Comparison of ENCODE assay signal across 7 mouse cellular contexts in genomic region chr9:41083386-41084055, GRCm38 (mm10).
DNase-seq lines count a peak whose midpoint lies in the region; ATAC-seq and TF ChIP-seq lines count a peak whose summit lies in the region.

No protein-coding gene starts in this region.

- H3K27ac ChIP-seq in hindbrain, embryonic 12.5 days: peak overlapping the region; percentile 23; the same call in 1 of the 2 replicates
- no peak overlapping the region for H3K27ac ChIP-seq in hindbrain, embryonic 14.5 days
- H3K27ac ChIP-seq in thymus, adult 2 months (ENCODE audit: control insufficient read depth, insufficient read depth, low read length): peak overlapping the region; percentile 42
- peak overlapping the region; percentile 65; the same call in 1 of the 2 replicates for H3K27ac ChIP-seq in intestine, embryonic 15.5 days
- no peak overlapping the region for H3K27ac ChIP-seq in midbrain, embryonic 14.5 days (replicated peaks; ENCODE audit: low read depth, low read length)

- no peaks in the 10 kb centered on the region for H3K9me3 ChIP-seq in hindbrain, embryonic 12.5 days (replicated peaks)
- no peaks in the 10 kb centered on the region for H3K9me3 ChIP-seq in hindbrain, embryonic 14.5 days (ENCODE audit: control insufficient read depth, low read length)
- no peaks in the 10 kb centered on the region for H3K9me3 ChIP-seq in intestine, embryonic 15.5 days
- H3K9me3 ChIP-seq in midbrain, embryonic 14.5 days (ENCODE audit: control insufficient read depth, low read length): no peaks in the 10 kb centered on the region

- H3K36me3 ChIP-seq in hindbrain, embryonic 12.5 days: no peaks in the 10 kb centered on the region
- H3K36me3 ChIP-seq in hindbrain, embryonic 14.5 days (replicated peaks; ENCODE audit: control insufficient read depth, insufficient read depth): no peaks in the 10 kb centered on the region
- no peaks in the 10 kb centered on the region for H3K36me3 ChIP-seq in thymus, adult 2 months (ENCODE audit: control insufficient read depth, insufficient read depth, low read length)
- H3K36me3 ChIP-seq in intestine, embryonic 15.5 days: no peaks in the 10 kb centered on the region
- no peaks in the 10 kb centered on the region for H3K36me3 ChIP-seq in midbrain, embryonic 14.5 days (ENCODE audit: control insufficient read depth, insufficient read depth, low read length)

- H3K4me1 ChIP-seq in hindbrain, embryonic 12.5 days: peaks cover 27% of the 10 kb centered on the region
- peaks cover 13% of the 10 kb centered on the region; the same call in 1 of the 2 replicates for H3K4me1 ChIP-seq in hindbrain, embryonic 14.5 days (replicated peaks; ENCODE audit: control insufficient read depth, insufficient read depth, low read length)
- peaks cover 56% of the 10 kb centered on the region for H3K4me1 ChIP-seq in thymus, adult 2 months (replicated peaks; ENCODE audit: control insufficient read depth, insufficient read depth, low read length)
- peaks cover 10% of the 10 kb centered on the region for H3K4me1 ChIP-seq in intestine, embryonic 15.5 days (replicated peaks)
- no peaks in the 10 kb centered on the region; the same call in 1 of the 2 replicates for H3K4me1 ChIP-seq in midbrain, embryonic 14.5 days (ENCODE audit: control insufficient read depth, insufficient read depth, low read length)

- H3K4me3 ChIP-seq in hindbrain, embryonic 12.5 days: no peak overlapping the region
- H3K4me3 ChIP-seq in hindbrain, embryonic 14.5 days (replicated peaks; ENCODE audit: low read length): no peak overlapping the region
- H3K4me3 ChIP-seq in thymus, adult 2 months (ENCODE audit: control insufficient read depth, insufficient read depth, low read length): no peak overlapping the region
- H3K4me3 ChIP-seq in intestine, embryonic 15.5 days (replicated peaks): no peak overlapping the region
- no peak overlapping the region for H3K4me3 ChIP-seq in midbrain, embryonic 14.5 days (replicated peaks; ENCODE audit: low read depth, low read length)

- WGBS in hindbrain, embryonic 12.5 days: 85% methylated on average over 6 of the region's 6 CpGs
- 83% methylated on average over 6 of the region's 6 CpGs for WGBS in hindbrain, embryonic 14.5 days
- WGBS in thymus, adult 2 months: 17% methylated on average over 6 of the region's 6 CpGs
- WGBS in intestine, embryonic 15.5 days: 69% methylated on average over 6 of the region's 6 CpGs
- 82% methylated on average over 6 of the region's 6 CpGs for WGBS in midbrain, embryonic 14.5 days

- no peak overlapping the region for H3K4me2 ChIP-seq in hindbrain, embryonic 12.5 days (replicated peaks)
- H3K4me2 ChIP-seq in hindbrain, embryonic 14.5 days (replicated peaks): no peak overlapping the region
- H3K4me2 ChIP-seq in intestine, embryonic 15.5 days (replicated peaks): no peak overlapping the region
- no peak overlapping the region for H3K4me2 ChIP-seq in midbrain, embryonic 14.5 days (ENCODE audit: low read length)

- no peak overlapping the region for H3K9ac ChIP-seq in hindbrain, embryonic 12.5 days
- H3K9ac ChIP-seq in hindbrain, embryonic 14.5 days: no peak overlapping the region
- no peak overlapping the region for H3K9ac ChIP-seq in intestine, embryonic 15.5 days
- H3K9ac ChIP-seq in midbrain, embryonic 14.5 days (replicated peaks; ENCODE audit: low read length): no peak overlapping the region

- ATAC-seq in hindbrain, embryonic 12.5 days (ENCODE audit: low FRiP score): no peak
- ATAC-seq in hindbrain, embryonic 14.5 days (ENCODE audit: low FRiP score): no peak
- no peak for ATAC-seq in intestine, embryonic 15.5 days
- ATAC-seq in midbrain, embryonic 14.5 days (ENCODE audit: low FRiP score, low TSS enrichment): no peak

- TF ChIP-seq POLR2A in thymus, adult 2 months (IDR thresholded peaks at IDR 0.05; ENCODE audit: control insufficient read depth, extremely low read depth, insufficient read depth, low read length, poor library complexity): no peak

- no peak for TF ChIP-seq CTCF in thymus, adult 2 months (IDR thresholded peaks at IDR 0.05; ENCODE audit: borderline replicate concordance, control insufficient read depth, extremely low read depth, insufficient read depth, low read length, poor library complexity)

- H3K27me3 ChIP-seq in hindbrain, embryonic 12.5 days: no peaks in the 10 kb centered on the region
- no peaks in the 10 kb centered on the region for H3K27me3 ChIP-seq in hindbrain, embryonic 14.5 days (ENCODE audit: control insufficient read depth, insufficient read depth, low read length)
- H3K27me3 ChIP-seq in thymus, adult 2 months (ENCODE audit: control insufficient read depth, insufficient read depth, low read length): no peaks in the 10 kb centered on the region
- H3K27me3 ChIP-seq in intestine, embryonic 15.5 days (replicated peaks): no peaks in the 10 kb centered on the region
- H3K27me3 ChIP-seq in midbrain, embryonic 14.5 days (ENCODE audit: control insufficient read depth, insufficient read depth, low read length): no peaks in the 10 kb centered on the region

- no peak for DNase-seq in hindbrain, embryonic 14.5 days (ENCODE audit: low spot score)
- DNase-seq in thymus, adult 2 months: no peak
- no peak for DNase-seq in thymus, postnatal 4 days
- no peak for DNase-seq in midbrain, embryonic 14.5 days
- DNase-seq in left cerebral cortex, adult 9 months (ENCODE audit: low spot score in 2 of 2): no peak

Comparison
In these comparisons a context has a peak if more than half of its experiments do, and no peak if none do; other contexts are left out.
1. H3K27ac ChIP-seq: peak in hindbrain, embryonic 12.5 days (single experiment), thymus, adult 2 months (single experiment) and intestine, embryonic 15.5 days (single experiment); none in hindbrain, embryonic 14.5 days (single experiment) and midbrain, embryonic 14.5 days (single experiment).